Mouse (Mus musculus): ENCODE results near the gene Slc6a21. TPM values are rescaled to one million over a fixed set of nuclear protein-coding genes. Genes with fewer than 3 reads are reported as not detected.

The Slc6a21 gene
- polyA plus RNA-seq, 1 experiment = not detected

- no peak for TF ChIP-seq POLR2A (IDR thresholded peaks at IDR 0.05; ENCODE audit: borderline replicate concordance, extremely low read depth, low read depth, low read length)
- TF ChIP-seq CTCF (IDR thresholded peaks at IDR 0.05; ENCODE audit: insufficient read depth, low read length) = no peak
- Histone ChIP-seq H3K4me3 (replicated peaks; ENCODE audit: extremely low read depth, low read depth, low read length) (peak overlapping the region; percentile 49), H3K4me1 (ENCODE audit: control insufficient read depth, insufficient read depth, low read length) (peaks cover 13% of the 10 kb centered on the region; the same call in 1 of the 2 replicates)
- WGBS = 43% methylated on average over 29 of the region's 29 CpGs
- DNase-seq = peak; percentile 23
Observed at GRCm38 (mm10) chr7:45234333-45234841, 42.9 kb upstream of the Slc6a21 start.

DNA sequence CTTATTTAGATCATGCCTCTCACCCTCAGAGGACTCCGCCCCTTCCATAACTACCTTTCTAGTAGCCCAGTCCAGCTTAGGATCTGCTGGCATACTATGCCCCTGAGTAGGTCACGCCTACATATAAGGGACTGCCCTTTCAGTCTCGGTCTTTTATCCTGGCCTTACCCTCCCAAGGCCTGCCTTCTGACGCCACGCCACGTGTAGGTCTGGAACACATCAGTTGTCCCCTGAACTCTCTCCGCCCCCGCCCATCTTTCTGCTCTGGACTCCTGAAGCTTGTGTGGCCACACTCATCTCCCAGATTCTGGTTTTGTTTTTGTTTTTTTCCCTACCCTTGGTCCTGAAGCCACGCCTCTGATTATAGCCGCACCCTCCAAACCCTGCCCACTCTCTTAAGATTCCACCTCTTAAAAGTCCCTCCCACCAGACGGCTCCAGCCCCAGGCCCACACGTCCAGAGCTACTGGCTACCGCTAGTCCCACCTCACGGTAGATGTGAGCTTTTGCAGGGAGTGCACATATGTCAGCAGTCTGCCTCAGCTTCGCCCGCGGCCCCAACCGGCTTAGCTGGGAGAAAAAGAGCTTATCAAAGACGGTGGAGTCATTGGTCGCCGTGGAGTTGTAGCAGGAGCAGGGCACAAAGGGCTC is 42.3 kb upstream of the Slc6a21 start:
- H3K4me1 ChIP-seq (ENCODE audit: control insufficient read depth, insufficient read depth, low read length) = peaks cover 13% of the 10 kb centered on the region; the same call in 1 of the 2 replicates
- WGBS = 24% methylated on average over 21 of the region's 21 CpGs
- DNase-seq = peak; percentile 45
- H3K4me3 ChIP-seq (replicated peaks; ENCODE audit: extremely low read depth, low read depth, low read length) = peak overlapping the region; percentile 49
- no peak for TF ChIP-seq CTCF (IDR thresholded peaks at IDR 0.05; ENCODE audit: insufficient read depth, low read length)
- peak; percentile 86; the same call in 1 of the 2 replicates for TF ChIP-seq POLR2A (IDR thresholded peaks at IDR 0.05; ENCODE audit: borderline replicate concordance, extremely low read depth, low read depth, low read length)

GRCm38 (mm10) chr7:45235656-45236180 is 41.6 kb upstream of the Slc6a21 start:
- no peak for TF ChIP-seq POLR2A (IDR thresholded peaks at IDR 0.05; ENCODE audit: borderline replicate concordance, extremely low read depth, low read depth, low read length)
- no peak for TF ChIP-seq CTCF (IDR thresholded peaks at IDR 0.05; ENCODE audit: insufficient read depth, low read length)
- Histone ChIP-seq H3K4me1 (ENCODE audit: control insufficient read depth, insufficient read depth, low read length) (peaks cover 13% of the 10 kb centered on the region; the same call in 1 of the 2 replicates), H3K4me3 (replicated peaks; ENCODE audit: extremely low read depth, low read depth, low read length) (peak overlapping the region; percentile 45)
- DNase-seq = peak; percentile 24
- 60% methylated on average over 17 of the region's 17 CpGs for WGBS

DNA sequence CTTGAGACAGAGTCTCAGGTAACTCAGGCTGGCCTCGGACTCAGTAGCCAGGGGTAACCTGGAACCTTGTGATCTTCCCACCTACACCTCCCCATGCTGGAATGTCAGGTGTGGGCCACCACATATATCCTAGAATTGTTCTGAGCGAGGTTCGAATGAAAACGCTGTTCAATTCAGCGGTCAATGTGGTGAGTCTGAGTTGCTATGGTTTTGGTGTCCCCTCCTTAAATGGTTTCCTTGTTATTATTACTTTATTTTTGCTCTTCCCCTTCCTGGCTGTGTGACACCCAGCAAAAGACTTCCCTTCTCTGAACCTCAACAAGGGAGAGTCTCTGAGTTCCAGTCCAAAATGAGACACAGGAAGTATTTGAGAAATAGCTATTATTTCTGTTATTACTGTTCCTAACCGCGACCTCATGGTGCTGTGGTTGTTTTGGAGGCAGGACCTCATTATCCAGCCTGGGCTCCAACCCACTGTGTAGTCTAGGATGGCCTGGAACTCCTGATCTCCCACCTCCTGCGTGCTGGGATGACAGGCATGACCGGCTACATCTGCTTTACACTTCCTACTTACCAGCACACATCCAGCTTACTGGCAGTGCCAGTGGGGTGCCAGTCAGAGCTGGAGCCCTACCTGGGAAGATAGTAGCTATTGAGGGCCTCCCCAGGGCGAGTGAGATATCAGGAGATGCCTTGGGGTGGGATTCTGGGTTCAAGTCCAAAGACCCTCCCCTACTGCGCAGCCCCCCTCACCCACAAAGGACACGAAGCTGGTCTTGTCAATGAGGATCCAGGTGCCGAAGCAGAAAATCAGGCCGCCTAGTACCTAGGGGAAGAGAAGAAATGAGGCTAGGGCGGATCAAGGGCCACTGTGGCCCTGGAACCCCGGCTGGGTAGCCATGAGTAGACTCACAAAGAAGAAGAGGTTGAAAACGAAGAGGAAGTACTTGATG is 39.3 kb upstream of the Slc6a21 start:
- TF ChIP-seq POLR2A (IDR thresholded peaks at IDR 0.05; ENCODE audit: borderline replicate concordance, extremely low read depth, low read depth, low read length) (no peak), CTCF (IDR thresholded peaks at IDR 0.05; ENCODE audit: insufficient read depth, low read length) (no peak)

GRCm38 (mm10) chr7:45238723-45239496 is 38.4 kb upstream of the Slc6a21 start, which contains the start of gene Cd37:
Gene Cd37 (minus strand): TSS chr7:45239115.
- WGBS = 33% methylated on average over 20 of the region's 20 CpGs

More for the DNA sequence above, 39.3 kb upstream of the Slc6a21 start:
- peaks cover 13% of the 10 kb centered on the region; the same call in 1 of the 2 replicates for H3K4me1 ChIP-seq (ENCODE audit: control insufficient read depth, insufficient read depth, low read length)
- 61% methylated on average over 17 of the region's 17 CpGs for WGBS
- no peak for DNase-seq
- H3K4me3 ChIP-seq (replicated peaks; ENCODE audit: extremely low read depth, low read depth, low read length) = peak overlapping the region; percentile 59

GRCm38 (mm10) chr7:45240109-45240508 is 37.2 kb upstream of the Slc6a21 start:
- Histone ChIP-seq H3K4me1 (ENCODE audit: control insufficient read depth, insufficient read depth, low read length) (peaks cover 5% of the 10 kb centered on the region; the same call in 1 of the 2 replicates), H3K4me3 (replicated peaks; ENCODE audit: extremely low read depth, low read depth, low read length) (no peak overlapping the region)
- WGBS = 93% methylated on average over 7 of the region's 7 CpGs
- no peak for DNase-seq
- no peak for TF ChIP-seq CTCF (IDR thresholded peaks at IDR 0.05; ENCODE audit: insufficient read depth, low read length)
- no peak for TF ChIP-seq POLR2A (IDR thresholded peaks at IDR 0.05; ENCODE audit: borderline replicate concordance, extremely low read depth, low read depth, low read length)

More at GRCm38 (mm10) chr7:45238723-45239496, 38.4 kb upstream of the Slc6a21 start, which contains the start of gene Cd37:
- H3K4me3 ChIP-seq (replicated peaks; ENCODE audit: extremely low read depth, low read depth, low read length) = peak within 1 kb of the TSS; percentile 59
- H3K4me1 ChIP-seq (ENCODE audit: control insufficient read depth, insufficient read depth, low read length) = peaks cover 8% of the 10 kb centered on the region; the same call in 1 of the 2 replicates
- DNase-seq = peak; percentile 25
- TF ChIP-seq POLR2A (IDR thresholded peaks at IDR 0.05; ENCODE audit: borderline replicate concordance, extremely low read depth, low read depth, low read length) (0 out of 2 replicates have a peak, but pooled peaks have one; percentile 24), CTCF (IDR thresholded peaks at IDR 0.05; ENCODE audit: insufficient read depth, low read length) (no peak)

DNA sequence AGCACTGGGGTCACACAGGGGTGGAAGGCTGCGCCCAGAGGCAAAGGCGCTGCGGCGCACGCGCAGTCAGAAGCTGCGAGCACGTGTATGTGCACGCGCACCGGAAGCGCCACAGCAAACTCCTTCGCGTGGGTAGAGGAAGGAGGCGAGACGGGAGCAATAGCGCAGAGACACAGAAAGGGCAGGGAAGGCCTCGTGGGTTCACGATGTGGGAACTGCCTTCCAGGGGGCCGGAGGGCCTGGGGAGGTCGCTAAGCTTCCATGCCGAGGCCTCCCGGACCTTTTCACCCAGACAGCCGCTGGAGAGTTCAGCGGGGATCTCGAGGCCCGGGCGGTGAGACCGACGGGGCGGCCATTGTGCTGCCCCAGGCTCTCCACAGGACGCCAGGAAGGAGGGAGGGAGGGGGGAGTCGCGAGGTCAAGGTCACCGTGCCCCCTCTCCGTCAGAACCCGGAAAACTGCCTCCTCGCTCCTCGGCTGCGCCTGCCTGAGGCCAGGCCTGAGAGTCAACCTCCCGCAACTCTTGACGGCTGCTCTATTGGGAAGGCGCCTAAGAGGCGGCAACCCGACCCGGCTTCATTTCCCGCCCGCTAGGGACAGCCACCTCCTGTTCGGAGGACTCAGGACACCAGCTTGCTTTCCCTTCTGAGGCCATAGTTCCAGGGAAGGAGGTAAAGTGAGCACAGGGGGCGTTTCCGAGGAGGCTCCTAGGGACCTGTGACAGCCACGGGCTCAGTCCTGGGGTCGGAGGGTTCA is 36.5 kb upstream of the Slc6a21 start, which contains the start of gene Slc6a16:
Slc6a16 (plus strand) TSS at position 453 of the 756 bp plus-strand sequence.
- no peak for DNase-seq
- Histone ChIP-seq H3K4me3 (replicated peaks; ENCODE audit: extremely low read depth, low read depth, low read length) (no peak within 1 kb of the TSS), H3K4me1 (ENCODE audit: control insufficient read depth, insufficient read depth, low read length) (peaks cover 5% of the 10 kb centered on the region; the same call in 1 of the 2 replicates)
- 34% methylated on average over 53 of the region's 53 CpGs for WGBS
- TF ChIP-seq CTCF (IDR thresholded peaks at IDR 0.05; ENCODE audit: insufficient read depth, low read length) = no peak
- peak; percentile 15; the same call in 1 of the 2 replicates for TF ChIP-seq POLR2A (IDR thresholded peaks at IDR 0.05; ENCODE audit: borderline replicate concordance, extremely low read depth, low read depth, low read length)

DNA sequence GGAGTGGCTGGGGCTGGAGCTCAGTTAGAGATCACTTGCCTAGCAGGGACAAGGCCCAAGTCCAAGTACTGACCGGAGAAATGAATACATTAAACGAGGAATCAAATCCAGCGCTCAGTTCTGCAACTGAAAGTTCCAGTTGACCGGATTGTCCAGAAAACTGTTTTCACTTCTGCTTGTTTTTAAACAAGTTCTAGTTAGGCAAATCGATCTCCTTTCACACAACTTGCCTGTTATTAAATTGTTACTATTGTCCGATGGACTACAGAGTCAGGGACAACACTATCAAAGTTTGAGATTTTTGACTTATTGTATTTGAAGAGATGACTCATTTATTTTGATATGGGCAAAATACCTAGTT is 35.9 kb upstream of the Slc6a21 start:
- DNase-seq = no peak
- 89% methylated on average over 6 of the region's 6 CpGs for WGBS
- TF ChIP-seq CTCF (IDR thresholded peaks at IDR 0.05; ENCODE audit: insufficient read depth, low read length) (no peak), POLR2A (IDR thresholded peaks at IDR 0.05; ENCODE audit: borderline replicate concordance, extremely low read depth, low read depth, low read length) (no peak)

More for the DNA sequence above, 35.9 kb upstream of the Slc6a21 start:
- Histone ChIP-seq H3K4me1 (ENCODE audit: control insufficient read depth, insufficient read depth, low read length) (peaks cover 5% of the 10 kb centered on the region; the same call in 1 of the 2 replicates), H3K4me3 (replicated peaks; ENCODE audit: extremely low read depth, low read depth, low read length) (no peak overlapping the region)

Measured in lung, adult 2 months (tissue).